Mouse (Mus musculus) 3134 (cell line): ENCODE measurements around the gene Srrm1.
A peak's percentile ranks its signal among the peaks of the same experiment; 100 is the strongest.
"Not testable (repeated sequence)": the region's sequence is repeated elsewhere in the genome, so short reads cannot be mapped to it uniquely, and the experiment has no call there.

Experiments
- DNase-seq: peaks from one replicate; pipeline ENCODE4 v3.0.0-alpha.2; 2011; ENCODE audit warnings: low spot score; ENCODE audit not compliant: insufficient read length; ENCODE audit errors: extremely low read depth

Srrm1 gene

DNA sequence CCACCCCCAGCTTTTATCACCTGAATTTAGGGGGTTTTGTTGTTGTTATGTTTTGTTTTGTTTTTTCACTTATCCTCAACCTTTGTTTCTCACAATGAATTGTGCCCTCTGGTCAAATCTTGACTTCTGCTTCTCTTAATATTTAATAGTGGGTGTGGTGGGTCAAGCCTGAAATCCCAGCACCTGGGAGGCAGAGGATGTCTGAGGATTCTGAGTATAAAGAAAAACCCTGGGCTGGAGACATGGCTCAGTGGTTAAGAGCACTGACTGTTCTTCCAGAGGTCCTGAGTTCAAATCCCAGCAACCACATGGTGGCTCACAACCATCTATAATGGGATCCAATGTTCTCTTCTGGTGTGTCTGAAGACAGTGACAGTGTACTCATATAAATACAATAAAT is 1.6 kb upstream of the Srrm1 start:
- DNase-seq, result not testable (repeated sequence)

GRCm38 (mm10) chr4:135353794-135354450 is 801 bp upstream of the Srrm1 start:
- DNase-seq, result peak; percentile 7

DNA sequence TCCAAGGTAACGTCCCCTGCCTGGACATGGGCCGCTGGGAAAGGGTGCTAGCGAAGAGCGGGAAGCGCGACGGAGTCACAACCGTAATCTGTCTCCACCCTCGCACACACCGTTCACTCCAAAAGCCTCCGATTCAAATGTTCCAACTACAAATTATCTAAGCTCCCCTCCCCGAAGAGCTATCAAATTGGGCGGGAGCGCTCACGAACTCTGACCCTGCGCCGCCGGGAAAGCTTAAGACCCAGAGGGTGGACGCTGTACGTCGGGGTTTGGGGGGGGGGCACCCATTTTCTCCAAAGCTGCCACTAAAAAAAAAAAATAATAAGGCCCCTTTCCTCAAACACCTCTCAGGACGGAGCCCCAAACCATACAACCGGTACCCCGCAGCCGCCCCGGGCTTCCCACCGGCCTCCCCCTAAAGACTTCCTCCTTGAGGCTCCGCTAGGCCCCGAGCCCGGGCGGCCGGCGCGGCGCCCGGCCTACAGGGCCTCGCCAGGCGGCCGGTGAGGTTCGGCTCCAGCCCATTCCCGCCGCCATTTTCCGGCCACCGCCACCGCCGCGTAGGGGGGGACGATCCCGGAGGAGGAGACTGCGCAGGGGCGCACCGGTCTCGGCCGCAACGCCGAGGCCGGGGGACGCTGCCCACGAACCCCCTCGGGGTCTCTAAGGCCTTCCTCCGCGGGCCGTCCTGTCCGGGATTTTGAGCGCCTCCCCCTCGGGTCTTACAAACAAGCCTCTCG is 625 bp downstream of the Srrm1 start:
- no peak for DNase-seq

GRCm38 (mm10) chr4:135337376-135337942 is 15.7 kb downstream of the Srrm1 start:
- DNase-seq, result no peak

DNA sequence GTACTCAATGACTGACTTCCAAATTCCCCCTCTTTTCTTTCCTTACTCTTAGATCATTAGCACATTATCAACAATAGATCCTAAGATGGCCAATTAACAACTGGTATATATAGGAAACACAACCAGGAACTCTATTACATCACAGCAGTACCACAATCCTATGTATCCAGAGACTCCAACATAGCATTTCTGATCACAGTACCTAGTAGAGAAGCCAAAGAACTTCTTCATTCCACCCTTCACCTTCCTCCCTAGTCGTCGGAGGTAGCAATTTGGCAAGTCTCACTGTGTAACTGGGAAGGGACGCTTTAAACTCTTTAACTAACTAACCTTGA is 17.1 kb downstream of the Srrm1 start:
- DNase-seq, result no peak

DNA sequence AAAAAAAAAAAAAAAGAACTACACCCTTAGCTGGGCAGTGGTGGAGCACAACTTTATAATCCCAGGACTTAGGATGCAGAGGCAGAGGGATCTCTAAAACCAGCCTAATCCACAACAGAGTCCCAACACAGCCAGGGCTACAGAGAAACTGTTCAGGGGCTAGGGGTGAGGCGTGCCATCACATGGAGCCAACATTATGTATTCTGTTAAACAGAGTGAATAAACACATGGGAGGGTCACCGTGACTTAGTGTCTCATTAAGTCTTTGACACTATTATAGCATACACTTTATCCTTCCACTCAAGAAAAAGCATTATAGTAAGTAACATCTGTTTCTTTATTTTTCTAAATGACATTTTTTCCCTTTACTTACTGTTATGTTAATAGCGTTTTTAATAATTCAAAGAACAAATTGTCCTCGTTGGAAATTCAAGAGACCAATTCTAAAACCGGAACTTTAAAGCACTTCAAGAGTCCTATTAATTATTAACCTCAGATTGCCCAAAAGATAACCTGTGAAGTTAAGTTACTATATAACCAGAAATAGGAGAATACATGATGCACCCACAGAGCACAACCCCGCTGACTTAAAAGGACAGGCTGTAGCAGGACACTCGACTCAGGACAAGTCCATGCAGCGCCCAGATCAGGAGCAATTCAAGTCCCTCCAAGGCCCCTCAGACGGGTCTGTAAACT is 17.6 kb downstream of the Srrm1 start:
- DNase-seq, result no peak

DNA sequence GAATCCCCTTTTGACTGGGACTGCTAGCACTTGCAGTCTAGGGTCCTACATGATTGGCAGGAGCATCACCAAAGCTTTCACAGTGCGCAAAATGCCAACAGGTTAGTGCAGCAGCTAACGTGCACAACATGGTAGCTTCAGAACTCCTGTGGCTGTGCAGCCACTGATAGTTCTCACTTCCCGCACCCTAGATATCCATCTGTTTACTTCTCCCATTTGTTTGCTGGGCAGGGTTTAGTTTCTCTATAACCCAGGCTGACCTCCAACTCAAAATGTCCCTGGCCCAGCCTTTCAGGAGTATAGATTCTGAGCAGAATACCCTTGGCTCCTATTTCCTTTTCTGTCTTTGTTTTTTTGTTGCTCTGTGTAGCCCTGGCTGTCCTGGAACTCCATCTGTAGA is 26.7 kb downstream of the Srrm1 start:
- no peak for DNase-seq

- no peak for DNase-seq
These were observed 27.1 kb downstream of the Srrm1 start for GRCm38 (mm10) chr4:135326046-135326445.

GRCm38 (mm10) chr4:135323021-135323420 is 30.1 kb downstream of the Srrm1 start:
- no peak for DNase-seq

DNA sequence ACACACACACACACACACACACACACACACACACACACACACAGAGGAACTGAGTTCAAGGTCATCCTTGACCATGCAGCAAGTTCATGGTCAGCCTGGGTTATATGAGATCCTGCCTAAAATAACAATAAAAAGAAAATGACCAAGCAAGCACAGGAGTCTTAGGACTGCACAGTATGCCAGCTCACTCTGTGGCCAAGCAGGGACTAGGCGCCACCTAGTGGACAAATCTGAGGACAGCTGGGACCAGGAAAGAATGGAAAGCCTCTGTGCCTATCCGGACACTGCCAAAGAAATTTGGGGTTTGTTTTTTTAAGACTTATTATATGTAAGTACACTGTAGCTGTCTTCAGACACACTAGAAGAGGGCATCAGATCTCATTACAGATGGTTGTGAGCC is 35.2 kb downstream of the Srrm1 start:
- peak; percentile 55 for DNase-seq

- no peak for DNase-seq
These were observed 35.6 kb downstream of the Srrm1 start for GRCm38 (mm10) chr4:135317539-135317938.

DNA sequence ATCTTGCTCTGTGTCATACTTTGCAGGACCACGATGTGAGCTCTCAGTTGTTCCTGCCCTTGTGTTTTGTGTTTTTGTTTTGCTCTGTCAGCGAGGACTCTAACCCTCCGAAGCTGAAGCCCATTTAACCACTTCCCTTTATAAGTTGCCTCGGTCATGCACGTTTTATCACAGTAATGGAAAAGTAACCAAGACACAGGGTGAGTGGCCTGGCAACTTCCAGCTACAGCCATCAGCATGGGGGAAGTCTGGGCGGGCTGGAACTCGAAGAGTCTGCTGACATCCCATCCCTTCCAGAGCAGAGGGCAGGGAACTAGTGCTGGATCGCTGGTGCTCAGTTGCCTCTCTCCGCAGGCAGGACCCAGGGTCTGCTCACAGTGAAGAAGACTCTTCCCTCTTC is 37.8 kb downstream of the Srrm1 start:
- DNase-seq, result no peak

DNA sequence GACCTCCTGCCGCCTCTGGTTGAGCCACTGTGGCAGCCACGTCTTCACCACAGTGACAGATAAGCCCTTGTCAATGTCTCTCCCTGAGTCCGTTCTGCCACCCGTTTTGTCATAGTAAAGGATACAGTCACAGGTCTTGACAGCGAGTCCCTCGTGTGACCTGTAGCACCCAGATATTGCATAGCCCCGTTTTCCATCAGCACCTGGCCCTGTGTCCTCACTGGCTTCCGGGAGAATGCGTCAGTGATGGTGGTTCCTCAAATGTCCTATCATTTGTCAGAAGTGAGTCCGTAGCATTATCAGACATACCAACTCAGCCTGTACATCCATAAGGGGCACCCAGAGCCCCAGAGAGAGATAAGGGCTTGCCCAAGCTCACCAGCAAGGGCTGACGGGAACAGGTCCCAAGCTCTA is 38.7 kb downstream of the Srrm1 start:
- DNase-seq, result no peak

DNA sequence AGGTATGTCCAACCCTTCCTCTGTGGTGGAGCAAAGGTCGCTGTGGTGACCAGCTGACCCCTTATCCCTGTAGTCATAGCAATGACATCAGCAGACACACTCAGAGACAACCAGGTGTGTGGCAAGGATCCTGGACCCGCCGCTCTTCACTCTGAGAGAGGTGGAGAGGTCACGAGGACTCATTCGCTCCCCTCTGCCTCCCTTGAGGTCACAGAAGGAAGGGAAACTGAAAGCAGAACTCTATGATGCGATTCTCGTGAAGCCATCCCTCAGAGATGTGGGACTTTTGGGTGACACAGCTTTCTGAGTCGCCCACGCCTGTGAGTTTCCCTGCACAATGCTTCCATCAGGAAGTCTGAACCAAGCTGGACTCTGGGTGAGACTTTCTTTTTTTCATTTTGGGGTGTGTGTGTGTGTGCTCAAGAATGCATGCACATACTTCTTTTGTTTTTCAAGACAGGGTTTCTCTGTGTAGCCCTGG is 39.3 kb downstream of the Srrm1 start:
- no peak for DNase-seq

GRCm38 (mm10) chr4:135313111-135313691 is 39.9 kb downstream of the Srrm1 start:
- no peak for DNase-seq

GRCm38 (mm10) chr4:135312706-135313105 is 40.4 kb downstream of the Srrm1 start:
- DNase-seq, result peak; percentile 34

DNA sequence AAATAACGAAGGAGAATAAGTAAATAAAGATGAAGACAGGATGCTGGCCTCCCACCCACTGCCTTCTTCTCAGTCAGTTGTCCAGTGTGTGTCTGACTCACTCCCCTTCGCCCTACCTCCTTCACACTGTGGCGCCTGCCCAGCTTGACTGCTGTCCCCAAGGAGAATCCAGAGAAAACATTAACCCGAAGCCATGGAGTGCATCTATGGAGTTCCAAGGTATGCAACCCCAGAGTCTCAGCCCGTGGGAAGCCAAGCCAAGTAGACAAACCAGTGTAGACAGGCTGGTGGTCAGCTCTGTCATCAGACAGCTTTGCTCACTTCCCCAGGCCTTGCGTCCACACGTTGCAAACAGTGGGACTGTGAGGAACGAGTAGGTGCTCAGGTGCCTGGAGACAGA is 42.8 kb downstream of the Srrm1 start:
- no peak for DNase-seq

DNA sequence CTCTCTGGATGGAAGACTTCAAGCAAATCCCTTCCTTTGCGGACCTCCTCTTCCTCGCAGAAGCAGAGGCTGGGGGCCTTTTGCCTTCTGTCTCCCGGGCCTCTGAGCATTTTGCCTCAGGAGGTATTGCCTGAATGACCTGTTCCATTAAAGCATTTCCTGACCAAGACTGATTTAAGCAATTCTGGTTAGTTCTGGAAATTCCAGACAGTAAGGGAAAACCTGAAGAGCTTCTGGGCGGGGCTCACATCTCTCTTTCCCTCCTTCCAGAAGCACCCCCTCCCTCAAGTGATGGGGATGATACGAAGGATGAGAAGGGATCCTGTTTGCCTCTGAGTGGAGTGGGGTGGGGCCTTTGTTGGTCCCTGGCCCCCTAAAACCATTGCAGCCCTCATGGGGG is 43.4 kb downstream of the Srrm1 start:
- no peak for DNase-seq

- DNase-seq, result no peak
These were observed 43.9 kb downstream of the Srrm1 start for GRCm38 (mm10) chr4:135309112-135309659.

DNA sequence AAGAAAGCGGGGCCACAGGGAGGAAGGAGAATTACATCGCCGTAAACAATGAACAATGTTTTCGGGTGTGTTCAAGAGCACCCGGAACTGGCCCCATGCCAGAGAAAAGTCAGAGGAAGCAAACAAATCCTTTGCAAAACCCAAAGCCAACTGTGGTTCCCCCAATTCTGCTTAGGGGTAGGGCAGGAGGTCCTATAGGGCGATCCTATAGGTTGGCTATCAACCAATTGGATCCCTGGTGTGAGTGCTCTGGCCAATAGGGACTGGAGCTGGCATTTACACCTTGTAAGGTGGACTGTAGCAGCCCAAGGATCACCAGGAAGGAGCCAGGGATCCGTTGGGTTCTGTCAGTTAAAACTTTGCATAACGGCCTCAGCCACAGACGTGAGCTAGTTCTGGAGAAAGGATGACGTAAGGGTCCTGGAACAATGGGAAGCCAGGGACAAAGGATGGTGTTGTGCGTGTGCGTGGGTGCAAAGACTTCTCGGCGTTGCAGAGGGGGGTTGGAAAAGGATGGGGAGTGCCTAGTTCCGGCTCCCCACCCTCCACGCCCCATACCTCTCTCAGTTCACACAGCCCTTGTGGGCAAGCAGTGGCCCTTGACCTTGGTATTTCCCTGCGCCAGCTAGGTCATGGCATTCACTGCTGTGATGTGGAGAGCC is 46.0 kb downstream of the Srrm1 start:
- no peak for DNase-seq
